Mouse (Mus musculus) intestine, embryonic 14.5 days (tissue): ENCODE measurements at regions not wholly inside any gene's neighbourhood (a gene's known extent, or its start where the extent isn't known, plus 50 kb on each side); places are given as distances from the start of the nearest gene placed in this dataset.

Source experiments
- ATAC-seq: fragments of 200-750 bp; cut with Nextera tagmentation; replicated peaks from 2 replicates; pipeline ENCODE4 v1.8.0; 2017; ENCODE audit warnings: low read depth, moderate number of reproducible peaks, moderate TSS enrichment, moderate library complexity; ENCODE audit not compliant: low FRiP score, low TSS enrichment
- DNase-seq: peaks from one replicate; pipeline ENCODE4 v3.0.0-alpha.2; 2018; ENCODE audit warnings: low spot score
- H3K27ac ChIP-seq: fragments of 300-500 bp; sonication (generic); 2 replicates; pipeline ENCODE4 v1.5.1; 2014; ENCODE audit warnings: low read depth, mild to moderate bottlenecking, control low read depth
- H3K27me3 ChIP-seq: fragments of 300-500 bp; sonication (generic); replicated peaks from 2 replicates; pipeline ENCODE4 v1.6.1; 2014; ENCODE audit warnings: low read length, control low read depth; ENCODE audit not compliant: control insufficient read depth, insufficient read depth
- H3K36me3 ChIP-seq: fragments of 300-500 bp; sonication (generic); 2 replicates; pipeline ENCODE4 v1.6.1; 2014; ENCODE audit warnings: low read length, control low read depth; ENCODE audit not compliant: control insufficient read depth, insufficient read depth
- H3K4me1 ChIP-seq: fragments of 300-500 bp; sonication (generic); replicated peaks from 2 replicates; pipeline ENCODE4 v1.6.1; 2014; ENCODE audit warnings: low read length, control low read depth, mixed read lengths; ENCODE audit not compliant: control insufficient read depth, insufficient read depth
- H3K4me2 ChIP-seq: fragments of 300-500 bp; sonication (generic); 2 replicates; pipeline ENCODE4 v1.6.1; 2014; ENCODE audit warnings: low read length
- H3K4me3 ChIP-seq: fragments of 300-500 bp; sonication (generic); 2 replicates; pipeline ENCODE4 v1.5.1; 2014; ENCODE audit warnings: low read depth, low read length, control low read depth, mixed read lengths
- H3K9ac ChIP-seq: fragments of 300-500 bp; sonication (generic); 2 replicates; pipeline ENCODE4 v1.6.1; 2014; ENCODE audit warnings: mild to moderate bottlenecking, low read length
- H3K9me3 ChIP-seq: fragments of 300-500 bp; sonication (generic); 2 replicates; pipeline ENCODE4 v1.6.1; 2016; ENCODE audit warnings: low read length, control low read depth; ENCODE audit not compliant: control insufficient read depth
- WGBS: fragments of 180-500 bp; shearing (Covaris S2); extraction: QIAGEN DNeasy Blood & Tissue Kit; methylation state at CpG from one replicate; pipeline ENCODE4 v1.1.7; 2014; 5-methylcytosine and 5-hydroxymethylcytosine counted together

- H3K4me2 ChIP-seq: no peak overlapping the region
- no peak overlapping the region for H3K27ac ChIP-seq
- H3K9ac ChIP-seq: no peak overlapping the region
- H3K4me1 ChIP-seq: no peaks in the 10 kb centered on the region
- ATAC-seq (no peak), DNase-seq (no peak)
- H3K36me3 ChIP-seq: no peaks in the 10 kb centered on the region
- 100% methylated on average over 1 of the region's 1 CpGs for WGBS
- H3K9me3 ChIP-seq: no peaks in the 10 kb centered on the region
- no peak overlapping the region for H3K4me3 ChIP-seq
- H3K27me3 ChIP-seq: no peaks in the 10 kb centered on the region
Measured at GRCm38 (mm10) chr3:143252643-143253042, 370.8 kb upstream of the Pkn2 start.

- no peak overlapping the region for H3K9ac ChIP-seq
- no peaks in the 10 kb centered on the region for H3K27me3 ChIP-seq
- no peak overlapping the region for H3K4me3 ChIP-seq
- no peaks in the 10 kb centered on the region for H3K9me3 ChIP-seq
- no peaks in the 10 kb centered on the region for H3K36me3 ChIP-seq
- H3K27ac ChIP-seq: no peak overlapping the region
- ATAC-seq (no peak), DNase-seq (no peak)
- no peak overlapping the region for H3K4me2 ChIP-seq
- WGBS: 67% methylated on average over 2 of the region's 2 CpGs
- no peaks in the 10 kb centered on the region for H3K4me1 ChIP-seq
Measured at GRCm38 (mm10) chr3:143252008-143252407, 370.2 kb upstream of the Pkn2 start.

GRCm38 (mm10) chr3:143242691-143243090 lies 360.9 kb upstream of the Pkn2 start:
- no peak for DNase-seq
- 55% methylated on average over 4 of the region's 4 CpGs for WGBS
- ATAC-seq: no peak
- Histone ChIP-seq H3K36me3 (no peaks in the 10 kb centered on the region), H3K9ac (no peak overlapping the region), H3K27ac (no peak overlapping the region), H3K4me2 (no peak overlapping the region), H3K4me3 (no peak overlapping the region), H3K4me1 (no peaks in the 10 kb centered on the region), H3K27me3 (no peaks in the 10 kb centered on the region), H3K9me3 (no peaks in the 10 kb centered on the region)

GRCm38 (mm10) chr3:143240545-143241383 lies 359.0 kb upstream of the Pkn2 start:
- WGBS: 68% methylated on average over 7 of the region's 7 CpGs
- no peak for ATAC-seq
- H3K9me3 ChIP-seq: no peaks in the 10 kb centered on the region
- no peaks in the 10 kb centered on the region for H3K36me3 ChIP-seq
- H3K4me3 ChIP-seq: no peak overlapping the region
- H3K4me1 ChIP-seq: no peaks in the 10 kb centered on the region
- H3K27me3 ChIP-seq: no peaks in the 10 kb centered on the region
- H3K27ac ChIP-seq: no peak overlapping the region
- DNase-seq: no peak
- no peak overlapping the region for H3K4me2 ChIP-seq
- no peak overlapping the region for H3K9ac ChIP-seq

GRCm38 (mm10) chr3:143238546-143238945 lies 356.7 kb upstream of the Pkn2 start:
- 79% methylated on average over 6 of the region's 6 CpGs for WGBS
- no peaks in the 10 kb centered on the region for H3K36me3 ChIP-seq

GRCm38 (mm10) chr3:143223999-143224729 lies 342.4 kb upstream of the Pkn2 start:
- Histone ChIP-seq H3K36me3 (no peaks in the 10 kb centered on the region), H3K9me3 (no peaks in the 10 kb centered on the region), H3K27me3 (no peaks in the 10 kb centered on the region), H3K4me2 (no peak overlapping the region), H3K4me1 (no peaks in the 10 kb centered on the region), H3K9ac (no peak overlapping the region), H3K27ac (no peak overlapping the region), H3K4me3 (no peak overlapping the region)
- ATAC-seq: no peak
- whole genome bisulfite sequencing: 73% methylated on average over 6 of the region's 6 CpGs
- DNase-seq: no peak

More at GRCm38 (mm10) chr3:143238546-143238945, 356.7 kb upstream of the Pkn2 start:
- Histone ChIP-seq H3K4me3 (no peak overlapping the region), H3K4me1 (no peaks in the 10 kb centered on the region), H3K27ac (no peak overlapping the region), H3K9ac (no peak overlapping the region), H3K4me2 (no peak overlapping the region), H3K27me3 (no peaks in the 10 kb centered on the region), H3K9me3 (no peaks in the 10 kb centered on the region)
- ATAC-seq (no peak), DNase-seq (no peak)

GRCm38 (mm10) chr3:143193263-143193970 lies 311.6 kb upstream of the Pkn2 start:
- 80% methylated on average over 6 of the region's 6 CpGs for WGBS
- Histone ChIP-seq H3K9me3 (no peaks in the 10 kb centered on the region), H3K36me3 (no peaks in the 10 kb centered on the region), H3K4me3 (no peak overlapping the region), H3K27me3 (no peaks in the 10 kb centered on the region), H3K27ac (no peak overlapping the region), H3K4me1 (no peaks in the 10 kb centered on the region), H3K9ac (no peak overlapping the region), H3K4me2 (no peak overlapping the region)
- ATAC-seq: no peak
- no peak for DNase-seq

GRCm38 (mm10) chr3:143188931-143189330 lies 307.1 kb upstream of the Pkn2 start:
- DNase-seq (no peak), ATAC-seq (no peak)
- Histone ChIP-seq H3K27me3 (no peaks in the 10 kb centered on the region), H3K4me2 (no peak overlapping the region), H3K27ac (no peak overlapping the region), H3K9ac (no peak overlapping the region), H3K4me3 (no peak overlapping the region), H3K9me3 (no peaks in the 10 kb centered on the region), H3K4me1 (no peaks in the 10 kb centered on the region), H3K36me3 (no peaks in the 10 kb centered on the region)
- 36% methylated on average over 7 of the region's 7 CpGs for WGBS
